Mouse (Mus musculus) right cerebral cortex, postnatal 36 days (tissue): Measurements from ENCODE around the gene Mcu.

Experiments
- DNase-seq, 2 experiments: peaks; one replicate each; pipeline ENCODE4 v3.0.0; 2022; ENCODE audit warnings: low spot score in 2 of 2, mixed read lengths in 1 of 2

The Mcu gene

GRCm38 (mm10) chr10:59430701-59431218, 185.7 kb downstream of the Mcu start:
- no peak for DNase-seq

GRCm38 (mm10) chr10:59429448-59430135, 186.9 kb downstream of the Mcu start:
- DNase-seq: no peak

GRCm38 (mm10) chr10:59426371-59426770, 190.1 kb downstream of the Mcu start:
- DNase-seq: no peak

- no peak for DNase-seq
Observed at GRCm38 (mm10) chr10:59425369-59425768, 191.1 kb downstream of the Mcu start.

- no peak for DNase-seq
Observed at GRCm38 (mm10) chr10:59424453-59424852, 192.0 kb downstream of the Mcu start.

- no peak for DNase-seq
Observed at GRCm38 (mm10) chr10:59419516-59419915, 197.0 kb downstream of the Mcu start.

- DNase-seq: no peak
Observed at GRCm38 (mm10) chr10:59416623-59417022, 199.9 kb downstream of the Mcu start.

- DNase-seq: no peak
Observed at GRCm38 (mm10) chr10:59413711-59414110, 202.8 kb downstream of the Mcu start.

- DNase-seq: no peak
Observed at GRCm38 (mm10) chr10:59410264-59410663, 206.2 kb downstream of the Mcu start.

- no peak for DNase-seq
Observed at GRCm38 (mm10) chr10:59408499-59408898, 208.0 kb downstream of the Mcu start.

- DNase-seq: no peak
Observed at GRCm38 (mm10) chr10:59403793-59404149, 212.7 kb downstream of the Mcu start.

GRCm38 (mm10) chr10:59402899-59403792, 213.3 kb downstream of the Mcu start, which contains the start of gene Pla2g12b:
Pla2g12b (plus strand) TSS chr10:59403660.
- no peak for DNase-seq
